Mouse (Mus musculus): Measurements from ENCODE around the gene Olfr638. TPM values are rescaled to one million over a fixed set of nuclear protein-coding genes. Genes with fewer than 3 reads are reported as not detected.

Olfr638 gene
- total RNA-seq (2023), result not detected

DNA sequence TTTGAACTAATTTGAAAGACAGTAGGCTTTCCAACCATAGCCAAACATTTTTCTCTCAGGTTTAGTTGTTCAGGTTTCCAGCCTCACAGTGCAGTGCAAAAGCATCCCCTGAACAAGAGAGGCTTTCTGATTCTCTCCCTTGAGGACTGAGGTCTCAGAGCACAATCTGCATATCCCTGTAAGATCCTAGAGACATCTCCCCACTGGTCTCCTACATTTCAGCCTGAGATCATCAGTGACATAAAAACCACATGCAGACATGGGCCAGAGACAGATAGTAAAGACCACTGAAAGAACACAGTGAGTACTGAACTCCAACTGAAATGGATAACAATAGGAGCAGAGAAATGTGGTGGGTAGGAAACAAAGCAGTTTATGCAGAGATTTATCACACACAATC is at the start of gene Olfr638:
Gene Olfr638, plus strand, starts transcription at position 301 of the 400 bp plus-strand sequence.

DNA sequence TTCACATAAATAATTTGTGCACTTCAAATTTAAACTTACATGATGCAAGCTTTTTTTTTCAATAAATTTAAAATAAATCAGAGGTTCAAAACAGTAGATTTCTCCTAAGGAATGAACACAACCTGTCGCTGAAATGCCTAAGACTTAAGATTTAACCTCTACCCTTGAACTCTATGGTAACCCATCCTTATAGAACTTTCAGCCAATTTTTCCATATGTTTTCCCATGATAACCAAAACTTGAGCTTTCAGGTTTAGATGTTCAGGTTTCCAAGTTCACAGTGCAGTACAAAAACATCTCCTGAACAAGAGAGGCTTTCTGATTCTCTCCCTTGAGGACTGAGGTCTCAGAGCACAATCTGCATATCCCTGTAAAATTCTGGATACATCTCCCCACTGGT is 27.7 kb upstream of the Olfr638 start, which contains the start of gene Olfr635:
Gene Olfr635, plus strand, starts transcription at position 301 of the 400 bp plus-strand sequence.

DNA sequence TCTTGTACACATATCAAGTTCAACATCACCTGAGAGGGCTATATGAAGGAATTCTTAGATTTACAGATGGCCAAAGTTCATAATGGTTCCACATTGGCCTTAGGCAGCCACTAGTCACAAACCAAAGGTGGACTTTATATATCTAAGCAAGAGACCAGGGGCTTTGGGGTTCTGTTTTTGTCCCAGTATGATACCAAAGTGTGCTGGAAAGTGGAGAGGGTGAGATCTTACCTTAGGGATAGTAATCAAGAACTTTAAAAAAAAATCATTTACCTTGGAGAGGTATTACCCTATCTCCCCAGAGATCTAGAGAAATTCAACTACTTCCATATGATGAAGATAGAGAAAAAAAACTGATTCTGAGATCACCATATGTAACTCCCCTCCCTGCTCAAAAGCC is 18.7 kb downstream of the Olfr638 start, which contains the start of gene Olfr639:
Gene Olfr639, minus strand, starts transcription at position 101 of the 400 bp plus-strand sequence.

DNA sequence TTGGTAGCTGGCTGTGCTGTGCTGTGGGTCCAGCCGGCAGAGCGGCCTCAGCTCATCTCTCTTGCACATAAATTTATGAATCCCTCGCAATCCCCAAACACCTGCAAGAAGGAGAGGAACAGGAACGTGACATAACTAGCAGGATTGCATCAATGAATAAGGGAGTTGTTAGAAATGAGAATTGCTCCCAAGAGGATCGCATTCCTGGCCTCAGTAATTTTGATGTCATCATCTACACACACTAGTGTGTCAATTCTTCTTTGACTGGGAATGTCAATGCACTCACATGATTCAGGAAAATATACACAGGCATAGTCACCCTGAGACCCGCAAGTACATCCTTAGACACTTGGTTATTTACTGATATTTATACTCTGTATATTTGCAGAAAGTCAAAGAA is 26.9 kb downstream of the Olfr638 start, which contains the start of gene Olfr640:
Gene Olfr640, minus strand, starts transcription at position 101 of the 400 bp plus-strand sequence.

DNA sequence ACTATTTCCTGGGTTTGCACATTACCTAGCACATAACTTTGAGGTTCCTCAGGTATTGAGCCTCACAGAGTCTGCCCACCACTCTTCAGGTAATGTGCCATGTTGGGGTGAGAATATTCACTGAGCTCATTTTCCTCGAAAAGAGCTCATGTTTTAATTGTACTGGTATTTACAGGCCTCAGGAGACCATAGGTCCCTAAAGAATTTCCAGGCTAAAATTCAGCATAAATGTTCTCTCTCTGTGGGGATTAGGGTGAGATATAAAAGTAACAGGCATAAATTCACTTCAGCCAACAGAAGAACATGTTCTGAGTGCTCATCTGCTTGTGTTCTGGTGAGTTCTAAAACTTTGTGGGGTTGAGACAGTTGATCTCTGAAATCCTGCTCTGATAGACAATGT is 36.6 kb downstream of the Olfr638 start, which contains the start of gene Olfr641:
Gene Olfr641, plus strand, starts transcription at position 301 of the 400 bp plus-strand sequence.

DNA sequence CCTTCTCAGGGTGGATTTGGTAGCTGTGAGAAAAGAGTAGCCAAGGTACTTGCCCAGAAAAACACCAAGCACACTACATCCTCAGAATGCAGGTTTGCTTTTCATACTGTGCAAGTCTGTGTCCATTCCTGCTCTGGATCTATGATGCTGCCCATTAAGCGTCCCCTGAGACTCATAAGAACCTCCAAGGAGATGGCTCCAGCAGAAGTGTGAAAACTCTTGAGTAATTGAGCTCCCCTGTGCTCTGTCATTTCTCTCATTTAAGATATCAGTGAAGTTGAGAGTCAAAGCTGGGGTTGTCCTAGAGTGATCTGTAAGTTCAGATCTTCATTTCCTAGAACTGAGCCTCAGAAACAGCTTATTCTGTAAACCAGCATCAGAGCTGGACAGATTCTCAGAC is 54.0 kb downstream of the Olfr638 start, which contains the start of gene Olfr642:
Gene Olfr642, minus strand, starts transcription at position 101 of the 400 bp plus-strand sequence.

Other genes with a start within 250 kb of the Olfr638 start
- not detected for gene Olfr630, start 241.4 kb upstream of the Olfr638 start, total RNA-seq (2023)
- gene Olfr69, start 227.2 kb upstream of the Olfr638 start, total RNA-seq (2023), result not detected
- gene Olfr68, start 219.0 kb upstream of the Olfr638 start, total RNA-seq (2023), result not detected
- gene Olfr67, start 206.9 kb upstream of the Olfr638 start, total RNA-seq (2023), result not detected
- 100 to 1,000 TPM; 136 to 209 TPM for gene Hbb-bt, start 184.8 kb upstream of the Olfr638 start, total RNA-seq (2023)
- gene Hbb-bs, start 170.7 kb upstream of the Olfr638 start, total RNA-seq (2023), result 1,000 to 10,000 TPM in 1 of 2 experiments, 100 to 1,000 TPM in 1; 881 to 1,070 TPM
- gene Hbb-bh2, start 158.2 kb upstream of the Olfr638 start, total RNA-seq (2023), result not detected
- not detected for gene Hbb-bh1, start 155.6 kb upstream of the Olfr638 start, total RNA-seq (2023)
- not detected for gene Hbb-y, start 145.5 kb upstream of the Olfr638 start, total RNA-seq (2023)
- not detected for gene Olfr66, start 112.5 kb upstream of the Olfr638 start, total RNA-seq (2023)
- not detected for gene Olfr64, start 104.3 kb upstream of the Olfr638 start, total RNA-seq (2023)
- gene Olfr65, start 95.3 kb upstream of the Olfr638 start, total RNA-seq (2023), result not detected
- not detected for gene Olfr631, start 69.9 kb upstream of the Olfr638 start, total RNA-seq (2023)
- not detected for gene Olfr632, start 64.4 kb upstream of the Olfr638 start, total RNA-seq (2023)
- gene Olfr633, start 54.3 kb upstream of the Olfr638 start, total RNA-seq (2023), result not detected
- gene Olfr635, start 27.6 kb upstream of the Olfr638 start, total RNA-seq (2023), result not detected
- under 1 TPM in 1 of 2 experiments, not detected in 1; 0.13 TPM for gene Olfr639, start 18.6 kb downstream of the Olfr638 start, total RNA-seq (2023)
- not detected for gene Olfr640, start 26.8 kb downstream of the Olfr638 start, total RNA-seq (2023)
- not detected for gene Olfr641, start 36.7 kb downstream of the Olfr638 start, total RNA-seq (2023)
- gene Olfr642, start 53.9 kb downstream of the Olfr638 start, total RNA-seq (2023), result not detected
- not detected for gene 4930516K23Rik, start 62.7 kb downstream of the Olfr638 start, total RNA-seq (2023)
- not detected for gene Olfr644, start 73.1 kb downstream of the Olfr638 start, total RNA-seq (2023)
- gene Olfr645, start 86.7 kb downstream of the Olfr638 start, total RNA-seq (2023), result not detected
- not detected for gene Olfr646, start 106.1 kb downstream of the Olfr638 start, total RNA-seq (2023)
- not detected for gene Ubqln5, start 131.1 kb downstream of the Olfr638 start, total RNA-seq (2023)
- gene Olfr643, start 138.7 kb downstream of the Olfr638 start, total RNA-seq (2023), result not detected
- not detected for gene Ubqln3, start 144.5 kb downstream of the Olfr638 start, total RNA-seq (2023)
- gene Ubqlnl, start 151.8 kb downstream of the Olfr638 start, total RNA-seq (2023), result not detected
- gene Olfm5, start 166.1 kb downstream of the Olfr638 start, total RNA-seq (2023), result not detected
- gene Olfr648, start 184.6 kb downstream of the Olfr638 start, total RNA-seq (2023), result not detected
- not detected for gene Olfr649, start 197.2 kb downstream of the Olfr638 start, total RNA-seq (2023)
- 1 to 10 TPM; 1.8 to 2.1 TPM for gene Trim6, start 220.0 kb downstream of the Olfr638 start, total RNA-seq (2023)
- 10 to 100 TPM; 14.4 to 18.2 TPM for gene Trim34a, start 245.7 kb downstream of the Olfr638 start, total RNA-seq (2023)

Data from neutrophil, adult 59 days (primary cell).